Mouse (Mus musculus) natural killer cell, adult 2 months (primary cell): ENCODE data around the gene Fam171a2.
A peak's percentile ranks its signal among the peaks of the same experiment; 100 is the strongest.

Source experiments
- DNase-seq, 2 experiments: peaks; one replicate each; pipeline ENCODE4 v3.0.0; 2022; ENCODE audit warnings: low spot score in 2 of 2

The Fam171a2 gene

GRCm38 (mm10) chr11:102447497-102447896 lies at the start of gene Fam171a2:
Fam171a2 (minus strand) TSS chr11:102447682.
- peak; percentile 52 to 70 for DNase-seq

- DNase-seq: peak in 1 of 2 experiments; percentile 11
Observed at GRCm38 (mm10) chr11:102496732-102497131, 49.2 kb upstream of the Fam171a2 start.

DNA sequence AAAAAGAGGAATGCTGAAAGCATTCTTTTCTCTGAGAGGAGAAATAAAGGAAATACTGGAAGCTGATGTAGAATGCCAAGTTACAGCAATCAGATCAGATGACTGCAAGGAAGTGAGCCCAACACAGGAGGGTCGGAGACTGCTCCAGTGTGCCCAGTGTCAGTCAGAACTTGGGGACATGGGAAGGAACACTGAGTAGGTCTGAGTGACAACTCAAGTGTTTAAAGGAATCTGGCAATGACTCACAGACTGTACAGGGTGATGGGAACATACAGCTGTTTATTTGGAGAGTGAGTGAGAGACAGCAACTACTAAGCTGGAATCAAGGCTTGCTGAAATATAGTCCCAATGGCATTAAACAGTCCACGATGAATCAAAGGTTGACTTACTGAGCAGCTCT lies 48.7 kb upstream of the Fam171a2 start:
- DNase-seq: no peak

DNA sequence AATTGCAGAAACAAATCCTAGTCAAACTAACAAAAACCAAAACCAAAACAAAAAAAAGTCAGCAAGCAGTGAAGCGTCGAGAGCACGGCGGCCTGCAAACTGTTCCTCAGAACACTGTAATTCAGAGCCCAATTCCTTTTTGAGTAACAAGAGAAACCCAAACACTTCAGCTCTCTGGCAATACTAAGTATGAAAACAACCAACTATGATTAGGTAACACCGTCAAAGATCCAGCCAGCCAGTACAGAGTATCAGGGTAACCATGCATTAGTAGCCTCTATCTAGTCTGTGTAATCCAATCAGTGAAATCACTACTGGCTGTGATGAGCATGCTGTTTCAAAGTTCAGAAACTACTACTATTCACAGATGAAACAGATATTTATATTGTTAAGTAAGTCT lies 48.3 kb upstream of the Fam171a2 start:
- DNase-seq: no peak

GRCm38 (mm10) chr11:102495114-102495513 lies 47.6 kb upstream of the Fam171a2 start:
- no peak for DNase-seq

DNA sequence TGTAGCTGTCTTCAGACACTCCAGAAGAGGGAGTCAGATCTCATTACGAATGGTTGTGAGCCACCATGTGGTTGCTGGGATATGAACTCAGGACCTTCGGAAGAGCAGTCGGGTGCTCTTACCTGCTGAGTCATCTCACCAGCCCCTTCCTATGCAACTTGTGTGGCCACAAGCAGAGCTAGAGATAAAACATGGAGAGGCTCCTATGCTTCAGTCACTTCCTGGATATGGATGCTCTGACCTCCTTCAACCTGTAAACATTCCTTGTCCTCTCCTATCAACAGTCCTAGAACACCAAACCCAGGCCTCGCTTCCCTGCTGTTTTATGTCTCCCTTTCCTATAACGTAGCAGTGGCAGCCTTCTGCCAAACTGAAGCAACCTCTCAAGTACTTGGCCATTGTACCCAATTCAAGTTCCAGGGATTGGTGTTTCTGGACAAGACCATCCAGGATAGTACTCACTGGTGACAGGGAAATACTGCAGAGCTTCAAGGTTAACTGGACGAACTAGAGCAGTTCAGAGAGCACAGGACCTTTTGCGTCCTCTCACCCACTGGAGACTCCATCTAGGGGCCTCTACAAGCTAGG lies 46.7 kb upstream of the Fam171a2 start:
- DNase-seq: no peak

DNA sequence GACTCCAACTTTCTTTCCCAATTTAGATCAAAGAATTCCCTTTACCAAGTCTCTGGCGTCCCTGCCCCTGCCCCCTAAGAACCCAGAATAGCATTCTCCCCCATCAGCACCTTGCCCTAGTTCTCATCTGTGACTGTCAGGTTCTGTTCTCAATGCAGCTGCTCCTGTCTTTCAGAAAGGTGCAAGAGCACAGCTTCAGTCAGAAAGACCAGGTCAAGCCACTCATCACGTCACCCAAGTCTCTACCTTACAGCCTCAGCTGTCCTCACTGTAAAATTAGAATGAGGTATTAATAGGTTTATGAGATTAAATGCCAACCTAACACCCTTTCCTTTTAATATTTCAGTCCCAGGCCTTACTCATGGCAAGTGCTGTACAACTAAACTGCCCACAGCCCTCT lies 45.8 kb upstream of the Fam171a2 start:
- no peak for DNase-seq

GRCm38 (mm10) chr11:102487901-102488300 lies 40.4 kb upstream of the Fam171a2 start:
- DNase-seq: no peak

- peak in 1 of 2 experiments; percentile 24 for DNase-seq
Observed at GRCm38 (mm10) chr11:102486733-102487386, 39.4 kb upstream of the Fam171a2 start.

GRCm38 (mm10) chr11:102481779-102482178 lies 34.3 kb upstream of the Fam171a2 start:
- no peak for DNase-seq

- DNase-seq: no peak
Observed at GRCm38 (mm10) chr11:102480897-102481296, 33.4 kb upstream of the Fam171a2 start.

DNA sequence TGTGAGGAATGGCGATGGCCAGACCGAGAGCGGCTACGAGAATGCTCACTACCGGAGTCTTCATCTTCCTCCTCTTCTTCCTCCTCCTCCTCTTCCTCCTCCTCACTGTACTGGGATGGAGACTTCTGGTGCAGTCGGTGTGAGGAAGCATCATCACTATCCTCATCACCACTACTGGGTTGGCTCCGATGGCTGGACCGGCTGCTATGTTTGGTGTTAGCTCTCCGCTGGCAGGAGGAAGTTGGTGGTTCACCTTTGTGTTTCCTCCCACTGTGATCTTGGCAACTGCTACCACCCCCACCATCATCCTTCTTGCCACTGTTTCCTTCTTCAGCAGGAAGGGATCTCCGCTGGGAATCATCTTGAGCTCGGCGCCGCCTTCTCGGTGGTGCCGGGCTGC lies 32.6 kb upstream of the Fam171a2 start:
- DNase-seq: no peak

GRCm38 (mm10) chr11:102479581-102479980 lies 32.1 kb upstream of the Fam171a2 start:
- no peak for DNase-seq

DNA sequence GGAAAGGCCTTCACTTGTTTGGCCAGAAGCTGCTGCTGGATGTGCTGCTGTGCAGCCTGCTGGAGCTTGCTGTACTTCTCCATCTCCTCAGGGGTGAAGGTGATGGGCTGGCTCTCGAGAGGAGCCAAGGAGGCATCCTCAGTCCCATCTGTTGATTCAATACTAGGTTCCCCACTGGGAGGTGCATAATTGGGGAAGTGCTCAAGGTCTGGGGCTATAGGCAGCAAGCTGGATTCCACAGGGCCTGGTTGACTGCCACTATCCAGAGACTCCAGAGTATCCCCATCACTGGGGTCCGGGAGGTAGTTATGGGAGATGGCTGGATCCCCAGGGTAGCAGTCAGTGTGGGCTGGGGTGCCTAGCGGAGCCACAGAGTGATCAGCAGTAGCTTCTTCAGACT lies 31.2 kb upstream of the Fam171a2 start:
- DNase-seq: no peak

- DNase-seq: no peak
Observed at GRCm38 (mm10) chr11:102475027-102475426, 27.5 kb upstream of the Fam171a2 start.

- peak in 1 of 2 experiments; percentile 21 for DNase-seq
Observed at GRCm38 (mm10) chr11:102469648-102470357, 22.3 kb upstream of the Fam171a2 start, which contains the start of gene Itga2b. Itga2b (minus strand) TSS chr11:102470122.

- DNase-seq: peak; percentile 90 to 94
Observed at GRCm38 (mm10) chr11:102467041-102467631, 19.7 kb upstream of the Fam171a2 start.

DNA sequence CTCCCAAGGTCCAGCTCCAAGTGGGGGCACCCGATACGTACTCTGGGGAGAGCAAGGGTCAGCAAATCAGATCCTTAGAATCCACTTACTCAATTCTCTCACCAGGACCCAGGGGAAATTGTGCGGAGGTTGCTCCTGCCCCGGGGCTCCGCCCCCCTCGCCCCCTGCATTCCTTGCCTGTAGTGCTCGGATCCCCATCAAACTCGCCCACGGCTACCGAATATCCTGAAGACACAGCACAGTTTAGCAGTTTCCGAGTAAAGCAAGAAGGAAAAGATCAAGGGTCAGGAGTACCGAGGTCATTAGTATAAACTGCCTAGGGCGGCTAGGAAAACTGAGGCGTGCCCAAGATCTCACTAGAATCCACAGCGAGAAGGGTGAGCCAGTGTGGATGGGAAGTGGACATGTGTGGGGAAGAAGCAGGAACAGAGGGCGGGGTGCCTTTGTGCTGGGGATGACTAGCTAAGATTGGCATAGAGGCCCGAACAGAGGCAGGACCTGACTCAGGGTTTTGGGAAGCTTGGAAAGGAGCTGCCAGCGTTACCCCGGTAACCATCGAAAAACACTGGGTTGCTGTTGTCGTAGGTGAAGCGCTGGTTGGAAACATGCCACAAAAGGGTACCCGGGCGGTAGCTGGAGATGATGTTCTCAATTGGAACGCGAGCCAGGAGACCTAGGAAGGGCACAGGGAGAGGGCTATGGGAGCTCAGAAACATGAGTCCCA lies 18.4 kb upstream of the Fam171a2 start:
- no peak for DNase-seq

- no peak for DNase-seq
Observed at GRCm38 (mm10) chr11:102464901-102465300, 17.4 kb upstream of the Fam171a2 start.

DNA sequence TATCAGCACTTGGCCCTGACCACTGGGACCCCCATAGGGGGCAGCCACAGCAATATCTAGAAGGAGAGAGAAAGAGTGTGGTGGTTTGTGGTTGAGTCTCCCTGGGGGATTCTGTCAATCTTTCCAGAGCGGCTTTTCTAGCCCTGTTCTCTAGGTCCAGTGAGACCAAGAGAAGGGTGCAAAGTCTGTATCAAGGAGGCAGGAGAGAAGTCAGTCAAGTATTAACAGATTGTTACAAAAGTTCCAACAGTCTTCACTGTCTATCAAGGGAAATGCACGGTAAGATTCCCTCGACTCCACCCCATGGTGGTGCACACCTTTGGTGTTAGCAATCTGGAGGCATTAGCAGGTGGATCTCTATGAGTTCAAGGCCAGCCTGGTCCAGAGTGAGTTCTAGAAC lies 14.3 kb upstream of the Fam171a2 start:
- no peak for DNase-seq

GRCm38 (mm10) chr11:102460541-102460940 lies 13.1 kb upstream of the Fam171a2 start:
- no peak for DNase-seq
